Mouse (Mus musculus): ENCODE results near the gene Lemd2. TPM values are rescaled to one million over a fixed set of nuclear protein-coding genes. Genes with fewer than 3 reads are reported as not detected.

Lemd2 gene
- polyA plus RNA-seq, 1 experiment from 2014 or later: 14.4 TPM

DNA sequence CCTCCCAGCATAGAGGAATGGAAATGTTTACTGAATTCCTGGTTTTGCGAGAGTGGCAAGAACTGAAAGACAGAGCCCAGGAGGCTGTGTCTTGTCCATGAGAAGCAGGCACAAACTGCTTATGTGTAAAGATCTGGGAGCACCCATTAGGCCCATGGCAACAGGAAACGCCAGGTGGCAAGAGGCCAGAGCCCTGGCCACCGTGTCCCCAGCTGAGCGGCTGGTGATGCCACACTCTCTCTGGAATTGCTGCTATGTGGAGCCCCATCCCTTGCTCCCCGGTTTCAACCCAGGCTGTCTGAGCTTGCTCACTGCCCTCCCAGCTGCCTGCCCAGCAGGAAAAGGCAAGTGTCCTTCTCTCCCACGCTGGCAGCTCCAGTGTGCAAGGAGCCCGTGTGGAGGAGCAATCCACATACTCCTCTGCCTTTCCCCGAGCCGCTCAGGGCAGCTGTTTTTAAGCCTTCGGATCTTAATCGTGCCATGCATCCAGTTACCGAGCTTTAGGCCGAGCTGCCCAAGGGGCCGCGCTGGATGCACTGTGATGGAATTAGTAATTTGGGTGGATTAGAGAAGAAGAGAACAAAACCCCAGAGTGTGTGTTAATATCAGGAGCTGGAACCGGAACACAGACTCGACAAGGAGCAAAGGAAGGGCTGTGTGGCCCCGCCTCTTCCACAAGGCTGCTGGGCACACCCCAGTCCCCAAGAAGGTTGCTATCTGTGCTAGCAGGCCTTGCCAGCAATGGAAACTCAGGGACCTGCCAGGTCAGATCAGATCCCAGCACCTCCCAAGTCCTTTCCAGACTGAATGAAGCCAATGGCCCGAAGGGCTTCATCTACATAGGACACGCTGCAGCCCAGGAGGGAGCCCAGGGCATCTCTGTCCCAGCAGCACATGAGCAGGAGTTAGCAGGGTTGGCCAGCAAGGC lies 9.7 kb downstream of the Lemd2 start:
- H3K27ac ChIP-seq: no peak overlapping the region
- peaks cover 25% of the 10 kb centered on the region for H3K4me1 ChIP-seq
- no peak overlapping the region for H3K4me3 ChIP-seq
- DNase-seq (ENCODE audit: low spot score): no peak
- no peaks in the 10 kb centered on the region for H3K9me3 ChIP-seq
- 61% methylated on average over 20 of the region's 20 CpGs for WGBS
- H3K27me3 ChIP-seq (ENCODE audit: insufficient read depth, poor library complexity, severe bottlenecking): no peaks in the 10 kb centered on the region
- H3K36me3 ChIP-seq: peaks cover 98% of the 10 kb centered on the region

DNA sequence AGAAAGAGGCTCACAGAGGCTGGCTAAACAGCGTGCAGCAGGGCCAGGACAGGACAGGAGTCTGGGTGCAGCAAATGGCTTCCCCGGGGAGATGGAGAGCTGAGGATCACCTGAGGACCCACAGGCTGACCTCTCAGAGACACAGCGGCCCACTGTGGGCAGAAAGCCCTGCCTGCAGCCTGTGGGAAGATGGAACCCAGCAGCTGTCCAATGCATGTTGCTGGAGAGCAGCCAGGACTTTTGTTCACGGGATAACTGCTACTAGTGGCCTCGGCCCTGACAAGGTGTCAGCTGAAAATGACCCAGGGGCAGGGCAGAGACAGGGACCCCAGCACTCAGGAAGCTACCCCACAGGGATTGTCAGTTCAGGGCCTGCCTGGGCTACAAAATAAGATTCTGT lies 12.5 kb downstream of the Lemd2 start:
- H3K27ac ChIP-seq: no peak overlapping the region
- peaks cover 13% of the 10 kb centered on the region for H3K27me3 ChIP-seq (ENCODE audit: insufficient read depth, poor library complexity, severe bottlenecking)
- 74% methylated on average over 5 of the region's 5 CpGs for WGBS
- no peak for DNase-seq (ENCODE audit: low spot score)
- H3K4me1 ChIP-seq: peaks cover 31% of the 10 kb centered on the region
- no peaks in the 10 kb centered on the region for H3K9me3 ChIP-seq
- H3K36me3 ChIP-seq: peaks cover 72% of the 10 kb centered on the region
- H3K4me3 ChIP-seq: no peak overlapping the region

DNA sequence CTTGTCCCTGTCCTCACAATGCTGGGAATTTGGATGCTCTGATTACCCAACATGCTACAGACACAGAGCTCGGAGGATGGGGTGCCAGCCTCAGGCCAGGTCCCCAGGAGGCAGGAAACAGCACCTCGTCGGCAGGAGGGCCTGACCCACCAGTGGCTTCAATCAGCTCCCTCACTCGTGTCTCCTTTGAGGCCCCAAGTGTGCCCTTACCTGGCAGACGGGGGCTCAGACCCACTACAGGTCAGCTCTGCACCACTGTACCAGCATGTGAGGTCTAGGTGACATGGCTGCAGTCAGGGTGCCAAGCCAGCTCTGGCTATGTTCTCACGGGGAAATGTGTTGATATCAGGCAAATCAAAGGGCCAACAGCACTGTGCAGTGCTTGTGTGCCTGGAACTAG lies 13.1 kb downstream of the Lemd2 start:
- H3K36me3 ChIP-seq: peaks cover 66% of the 10 kb centered on the region
- 82% methylated on average over 6 of the region's 6 CpGs for WGBS

DNA sequence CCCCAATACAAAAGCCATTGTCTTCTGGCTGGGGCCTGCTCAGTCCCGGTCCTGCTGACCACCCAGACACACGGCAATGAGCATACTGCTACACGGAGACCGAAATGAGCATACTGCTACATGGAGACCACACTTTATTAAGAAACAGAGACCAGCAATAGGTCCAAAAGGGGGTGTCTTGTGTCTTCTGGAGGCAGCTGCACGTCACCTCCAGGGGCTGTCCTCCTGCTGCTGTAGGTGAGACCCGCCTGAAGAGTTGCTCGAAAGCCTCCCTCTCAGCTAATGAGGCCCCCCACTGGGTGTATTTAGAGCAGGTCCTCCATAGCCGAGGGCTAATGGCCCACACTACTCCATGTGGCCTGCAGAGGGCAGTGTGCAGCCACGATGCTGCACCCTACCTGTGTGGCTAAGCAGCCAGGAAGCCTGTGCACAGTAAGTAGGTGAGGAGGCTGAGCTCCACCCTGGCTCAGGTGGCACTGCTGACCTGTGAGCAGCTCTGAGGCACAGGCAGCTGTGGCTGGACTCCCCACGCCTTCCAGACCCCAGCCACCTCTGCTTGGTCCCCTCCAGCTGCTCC lies 14.5 kb downstream of the Lemd2 start:
- Histone ChIP-seq H3K4me3 (no peak overlapping the region), H3K27ac (no peak overlapping the region), H3K9me3 (no peaks in the 10 kb centered on the region), H3K4me1 (peaks cover 18% of the 10 kb centered on the region), H3K36me3 (peaks cover 51% of the 10 kb centered on the region), H3K27me3 (ENCODE audit: insufficient read depth, poor library complexity, severe bottlenecking) (peaks cover 17% of the 10 kb centered on the region)
- no peak for DNase-seq (ENCODE audit: low spot score)
- WGBS: 43% methylated on average over 10 of the region's 10 CpGs

More for the DNA sequence above, 13.1 kb downstream of the Lemd2 start:
- DNase-seq (ENCODE audit: low spot score): no peak
- no peak overlapping the region for H3K4me3 ChIP-seq
- no peak overlapping the region for H3K27ac ChIP-seq
- H3K27me3 ChIP-seq (ENCODE audit: insufficient read depth, poor library complexity, severe bottlenecking): peaks cover 14% of the 10 kb centered on the region
- peaks cover 30% of the 10 kb centered on the region for H3K4me1 ChIP-seq
- no peaks in the 10 kb centered on the region for H3K9me3 ChIP-seq

DNA sequence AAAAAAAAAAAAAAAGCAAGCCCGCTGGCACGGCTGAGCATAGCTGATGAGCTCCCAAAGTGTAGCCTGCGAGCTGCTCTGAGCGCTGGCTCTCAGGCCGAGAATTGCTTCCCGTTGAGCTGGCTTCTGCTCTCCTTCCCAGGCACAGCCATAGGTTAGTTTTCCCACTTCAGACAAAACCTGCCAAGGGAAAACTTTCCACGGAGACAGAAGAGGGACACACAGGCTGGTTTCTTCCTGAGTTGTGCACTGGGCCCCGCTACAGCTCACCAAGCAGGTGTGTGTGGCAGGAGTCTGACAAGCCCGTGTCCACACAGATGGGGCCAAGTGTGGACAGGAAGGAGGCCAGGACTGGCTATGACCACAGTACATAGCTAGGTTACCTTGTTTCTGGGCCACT lies 15.4 kb downstream of the Lemd2 start:
- WGBS: 75% methylated on average over 9 of the region's 9 CpGs
- Histone ChIP-seq H3K4me3 (no peak overlapping the region), H3K27me3 (ENCODE audit: insufficient read depth, poor library complexity, severe bottlenecking) (peaks cover 17% of the 10 kb centered on the region), H3K9me3 (no peaks in the 10 kb centered on the region), H3K27ac (no peak overlapping the region), H3K36me3 (peaks cover 43% of the 10 kb centered on the region), H3K4me1 (peaks cover 18% of the 10 kb centered on the region)
- no peak for DNase-seq (ENCODE audit: low spot score)

DNA sequence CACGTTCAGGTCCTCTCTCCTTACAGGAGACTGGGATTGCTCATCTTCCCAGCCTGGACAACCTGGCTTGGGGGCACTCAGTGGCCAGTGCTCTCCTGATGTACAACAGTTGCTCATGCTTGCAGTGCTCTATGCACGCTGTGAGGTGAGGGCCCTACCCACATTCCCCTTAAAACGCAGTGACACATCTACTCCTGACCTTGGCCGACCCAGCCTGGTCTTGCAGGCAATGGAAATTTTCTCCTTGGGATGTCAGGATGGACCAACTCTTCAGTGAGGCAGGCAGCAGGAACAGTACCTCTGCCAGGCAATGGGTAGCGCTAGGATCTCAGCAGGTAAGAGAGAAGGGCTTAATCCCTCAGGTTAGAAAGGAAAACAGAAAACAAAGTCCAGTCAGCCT lies 17.2 kb downstream of the Lemd2 start:
- no peak overlapping the region for H3K4me3 ChIP-seq
- H3K36me3 ChIP-seq: peaks cover 25% of the 10 kb centered on the region
- no peak overlapping the region for H3K27ac ChIP-seq
- H3K9me3 ChIP-seq: no peaks in the 10 kb centered on the region
- peaks cover 17% of the 10 kb centered on the region for H3K27me3 ChIP-seq (ENCODE audit: insufficient read depth, poor library complexity, severe bottlenecking)
- H3K4me1 ChIP-seq: peaks cover 18% of the 10 kb centered on the region
- WGBS: 59% methylated on average over 5 of the region's 5 CpGs
- no peak for DNase-seq (ENCODE audit: low spot score)

DNA sequence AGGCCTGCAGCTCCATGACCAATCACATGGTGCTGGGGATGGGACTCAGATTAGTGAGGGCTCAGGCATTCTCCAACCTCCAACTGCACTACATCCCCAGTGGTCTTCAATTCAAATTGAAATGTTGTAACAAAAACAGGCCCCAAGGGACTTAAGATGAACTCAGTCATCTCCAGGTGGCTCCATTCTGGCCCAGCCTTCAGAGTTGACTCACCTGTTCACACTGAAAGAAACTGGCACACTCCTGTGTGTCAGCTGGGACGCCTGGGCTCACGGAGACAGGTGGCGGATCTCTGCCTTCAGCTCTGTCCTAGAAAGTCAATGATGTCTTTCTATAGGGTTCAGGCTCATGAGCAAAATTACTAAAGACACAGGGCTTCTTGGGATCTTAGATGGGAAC lies 18.2 kb downstream of the Lemd2 start:
- Histone ChIP-seq H3K4me3 (no peak overlapping the region), H3K27ac (no peak overlapping the region), H3K9me3 (no peaks in the 10 kb centered on the region), H3K27me3 (ENCODE audit: insufficient read depth, poor library complexity, severe bottlenecking) (peaks cover 17% of the 10 kb centered on the region), H3K4me1 (peaks cover 22% of the 10 kb centered on the region), H3K36me3 (peaks cover 15% of the 10 kb centered on the region)
- DNase-seq (ENCODE audit: low spot score): no peak
- 90% methylated on average over 3 of the region's 3 CpGs for WGBS

DNA sequence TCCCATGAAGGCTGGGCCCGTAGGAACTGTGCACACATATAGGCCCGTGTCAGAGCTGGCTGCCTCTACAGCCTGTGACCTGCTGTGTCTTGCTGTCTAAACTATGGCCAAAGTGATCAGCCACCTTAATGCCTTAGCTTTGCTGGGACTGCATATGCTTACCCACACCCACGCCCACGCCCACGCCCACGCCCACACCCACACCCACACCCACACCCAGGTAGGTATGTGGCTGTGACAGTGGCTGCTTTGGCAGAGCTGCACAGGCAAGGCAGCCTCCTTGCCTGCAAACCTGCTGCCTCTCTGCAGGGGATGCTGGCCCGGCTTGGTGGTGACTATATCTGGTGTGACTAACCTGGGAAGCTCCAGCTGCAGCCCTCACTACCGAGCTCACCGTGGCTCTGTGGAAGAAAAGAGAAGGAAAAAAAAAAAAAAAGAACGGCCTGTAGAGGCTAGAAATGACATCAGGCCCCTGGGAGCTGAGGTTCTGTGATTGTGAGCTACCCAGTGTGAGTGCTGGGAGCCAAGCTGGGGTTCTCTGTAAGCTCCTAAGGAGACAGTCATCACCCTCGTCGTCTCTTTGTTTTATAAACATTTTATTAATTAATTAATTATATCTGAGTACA lies 20.5 kb downstream of the Lemd2 start:
- Histone ChIP-seq H3K9me3 (no peaks in the 10 kb centered on the region), H3K27me3 (ENCODE audit: insufficient read depth, poor library complexity, severe bottlenecking) (peaks cover 17% of the 10 kb centered on the region), H3K36me3 (no peaks in the 10 kb centered on the region), H3K4me3 (no peak overlapping the region), H3K27ac (no peak overlapping the region), H3K4me1 (peaks cover 23% of the 10 kb centered on the region)
- no peak for DNase-seq (ENCODE audit: low spot score)
- WGBS: 84% methylated on average over 12 of the region's 12 CpGs

DNA sequence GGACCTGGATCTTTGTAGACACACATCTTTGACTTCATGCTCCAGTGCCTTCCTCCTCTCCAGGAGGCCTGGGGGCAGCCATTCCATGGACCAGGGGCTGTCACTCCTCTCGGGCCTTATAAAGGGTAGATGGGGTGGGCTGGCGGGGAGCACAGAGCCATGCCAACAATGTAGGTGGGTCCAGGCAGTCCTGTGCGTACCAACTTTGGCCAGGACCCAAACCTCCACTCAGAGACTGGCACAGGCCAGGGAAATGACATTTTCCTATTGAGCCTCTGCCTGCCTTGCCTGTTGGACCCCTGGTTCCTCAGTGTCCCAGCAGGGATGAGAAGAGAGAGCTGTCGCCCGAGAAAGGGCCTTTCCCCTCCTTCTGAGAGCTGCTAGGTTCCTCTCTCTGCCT lies 21.9 kb downstream of the Lemd2 start:
- H3K9me3 ChIP-seq: no peaks in the 10 kb centered on the region
- peaks cover 14% of the 10 kb centered on the region for H3K4me1 ChIP-seq
- no peaks in the 10 kb centered on the region for H3K36me3 ChIP-seq
- DNase-seq (ENCODE audit: low spot score): no peak
- 72% methylated on average over 5 of the region's 5 CpGs for WGBS
- no peak overlapping the region for H3K27ac ChIP-seq
- H3K4me3 ChIP-seq: no peak overlapping the region
- H3K27me3 ChIP-seq (ENCODE audit: insufficient read depth, poor library complexity, severe bottlenecking): peaks cover 5% of the 10 kb centered on the region; the same call in 1 of the 2 replicates

DNA sequence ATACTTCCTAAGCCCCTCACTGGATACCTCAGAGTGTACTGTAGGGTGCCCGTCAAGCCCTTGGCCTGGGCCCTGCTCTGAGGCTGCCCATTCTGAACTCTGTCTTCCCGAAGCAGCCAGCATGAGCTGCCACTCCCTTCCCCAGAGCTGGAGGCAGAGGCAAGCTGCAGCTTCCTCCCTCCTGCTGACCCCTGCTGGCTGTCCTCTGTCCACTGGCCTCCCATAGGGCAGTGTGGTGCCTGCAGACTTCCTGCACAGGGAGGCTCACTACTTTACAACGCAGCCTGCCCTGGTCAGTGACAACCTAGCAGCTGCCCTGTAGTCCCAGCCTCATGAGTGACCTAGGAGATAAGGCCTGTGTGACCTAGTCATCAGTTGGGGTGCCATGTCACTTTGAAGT lies 22.6 kb downstream of the Lemd2 start:
- no peaks in the 10 kb centered on the region for H3K36me3 ChIP-seq
- peaks cover 12% of the 10 kb centered on the region for H3K4me1 ChIP-seq
- DNase-seq (ENCODE audit: low spot score): no peak
- H3K27me3 ChIP-seq (ENCODE audit: insufficient read depth, poor library complexity, severe bottlenecking): peaks cover 4% of the 10 kb centered on the region; the same call in 1 of the 2 replicates
- H3K4me3 ChIP-seq: no peak overlapping the region
- H3K27ac ChIP-seq: no peak overlapping the region
- 21% methylated on average over 3 of the region's 3 CpGs for WGBS
- no peaks in the 10 kb centered on the region for H3K9me3 ChIP-seq

DNA sequence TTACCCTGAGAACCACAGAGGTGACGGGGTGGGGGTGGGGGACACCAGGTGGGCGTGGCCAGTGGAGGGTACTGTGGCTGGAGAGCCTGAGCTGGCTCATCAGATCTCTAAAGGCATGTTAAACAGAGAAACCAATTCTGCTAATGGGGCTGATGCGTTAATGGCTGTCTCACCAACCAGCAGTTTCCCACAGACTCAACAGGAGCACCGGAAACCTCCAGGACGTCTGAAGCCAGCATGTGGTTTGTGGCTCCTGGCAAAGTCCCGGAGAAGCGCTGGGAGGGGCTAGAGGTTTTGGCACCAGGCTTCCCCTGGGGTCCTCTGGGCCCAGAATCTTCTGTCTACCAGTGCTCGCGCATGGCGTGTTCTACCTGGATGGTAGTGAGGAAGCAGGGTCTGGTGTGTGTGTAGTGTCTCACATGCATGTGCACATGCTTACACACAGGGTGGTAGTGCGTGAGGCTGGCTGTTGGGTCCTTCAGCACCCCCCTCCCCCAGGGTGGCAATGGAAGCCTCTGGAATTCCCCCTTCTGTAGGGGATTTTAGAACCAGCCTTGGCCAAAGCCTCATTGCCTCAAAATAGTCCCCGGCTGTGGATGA lies 24.5 kb downstream of the Lemd2 start:
- 51% methylated on average over 12 of the region's 12 CpGs for WGBS
- no peak for DNase-seq (ENCODE audit: low spot score)
- H3K27me3 ChIP-seq (ENCODE audit: insufficient read depth, poor library complexity, severe bottlenecking): no peaks in the 10 kb centered on the region
- peaks cover 19% of the 10 kb centered on the region for H3K4me1 ChIP-seq
- H3K36me3 ChIP-seq: no peaks in the 10 kb centered on the region
- no peak overlapping the region for H3K27ac ChIP-seq
- no peaks in the 10 kb centered on the region for H3K9me3 ChIP-seq
- H3K4me3 ChIP-seq: no peak overlapping the region

DNA sequence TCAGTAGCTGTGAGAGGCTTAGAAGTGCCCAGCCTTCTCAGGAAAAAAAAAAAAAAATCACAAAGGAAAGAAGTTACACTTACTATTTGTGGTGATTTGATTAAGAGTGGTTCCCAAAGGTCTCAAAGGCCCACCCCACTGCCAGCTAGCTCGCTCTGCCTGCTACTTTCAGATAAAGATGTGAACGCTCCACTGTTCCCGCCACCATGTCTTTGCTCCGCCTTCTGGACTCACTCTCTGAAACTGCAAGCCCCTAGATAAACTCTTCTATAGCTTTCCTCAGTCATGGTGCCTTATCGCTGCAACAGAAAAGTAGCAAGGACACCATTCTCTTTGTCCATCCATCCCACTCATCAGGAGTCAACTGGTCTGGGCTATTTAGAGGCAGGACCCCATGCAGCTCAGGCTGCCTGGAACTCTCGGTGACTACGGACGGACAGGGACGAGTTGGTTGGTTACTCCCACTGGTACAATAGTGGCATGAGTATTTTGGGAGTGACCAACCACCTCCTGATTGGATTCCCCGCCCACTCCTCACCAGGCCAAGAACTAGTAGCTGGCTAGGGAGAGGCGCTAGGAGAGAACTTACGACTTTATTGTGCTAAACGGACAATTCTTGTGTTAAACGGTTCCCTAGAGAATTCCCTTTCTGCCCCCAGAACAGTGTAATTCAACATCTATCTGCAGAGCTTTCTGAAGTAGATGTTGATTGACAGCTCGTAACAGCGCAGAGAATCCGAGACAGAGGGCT lies 25.7 kb downstream of the Lemd2 start:
- no peak overlapping the region for H3K27ac ChIP-seq

More for the DNA sequence above, 25.7 kb downstream of the Lemd2 start:
- Histone ChIP-seq H3K9me3 (no peaks in the 10 kb centered on the region), H3K4me1 (peaks cover 19% of the 10 kb centered on the region), H3K27me3 (ENCODE audit: insufficient read depth, poor library complexity, severe bottlenecking) (no peaks in the 10 kb centered on the region), H3K4me3 (no peak overlapping the region), H3K36me3 (no peaks in the 10 kb centered on the region)
- no peak for DNase-seq (ENCODE audit: low spot score)
- WGBS: 83% methylated on average over 17 of the region's 17 CpGs
